Mouse (Mus musculus): ENCODE data around the gene Dact2. TPM values are rescaled to one million over a fixed set of nuclear protein-coding genes. Genes with fewer than 3 reads are reported as not detected.

Gene Dact2
- total and polyA plus RNA-seq, 3 experiments, result not detected

DNA sequence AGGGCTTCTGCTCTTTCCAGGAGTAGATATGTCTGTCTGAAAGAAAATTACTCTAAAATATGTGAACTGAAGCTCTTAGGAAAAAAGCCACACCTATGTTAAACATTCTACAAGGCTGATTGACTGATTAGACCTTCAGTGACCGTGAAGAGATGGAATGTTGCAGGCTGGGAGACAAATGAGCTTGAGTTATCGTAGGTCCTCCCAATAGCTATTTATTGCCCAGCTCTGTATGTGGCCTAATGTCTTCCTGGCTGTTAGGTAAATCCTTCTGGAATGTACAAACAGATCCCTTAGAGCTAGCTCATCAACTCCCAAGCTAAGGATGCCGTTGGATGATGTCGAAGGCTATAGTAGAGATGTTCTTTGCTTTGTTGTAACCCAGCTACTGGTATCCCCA is 11.7 kb downstream of the Dact2 start:
- H3K9me3 ChIP-seq (replicated peaks; ENCODE audit: insufficient read depth, low read length), result no peaks in the 10 kb centered on the region
- DNase-seq (ENCODE audit: low read depth, low spot score), result no peak
- H3K27ac ChIP-seq (ENCODE audit: control insufficient read depth, low read depth, low read length), result no peak overlapping the region
- H3K27me3 ChIP-seq (ENCODE audit: control insufficient read depth in 1 of 2, insufficient read depth in 2 of 2, low read length in 2 of 2), result no peaks in the 10 kb centered on the region
- H3K79me2 ChIP-seq (ENCODE audit: control insufficient read depth, insufficient read depth, low read length, poor library complexity), result no peaks in the 10 kb centered on the region
- H3K4me1 ChIP-seq (ENCODE audit: control insufficient read depth in 1 of 2, insufficient read depth in 2 of 2, low read length in 2 of 2), result no peaks in the 10 kb centered on the region
- no peaks in the 10 kb centered on the region for H3K36me3 ChIP-seq (ENCODE audit: control insufficient read depth in 1 of 2, insufficient read depth in 2 of 2, low read length in 2 of 2)
- H3K4me3 ChIP-seq (ENCODE audit: control insufficient read depth in 1 of 2, insufficient read depth in 1 of 2, low read depth in 2 of 2, low read length in 2 of 2), result no peak overlapping the region
- TF ChIP-seq CTCF (IDR thresholded peaks at IDR 0.05 in 2 of 3, conservative IDR thresholded peaks at IDR 0.05 in 1 of 3; ENCODE audit: control insufficient read depth in 1 of 3, insufficient read depth in 1 of 3, low read depth in 2 of 3, low read length in 3 of 3, poor library complexity in 1 of 3, severe bottlenecking in 1 of 3), result no peak
- H3K9ac ChIP-seq (ENCODE audit: control insufficient read depth, low read depth, low read length, poor library complexity, severe bottlenecking), result no peak overlapping the region

GRCm38 (mm10) chr17:14188455-14188854 is 15.6 kb downstream of the Dact2 start:
- Histone ChIP-seq H3K9ac (ENCODE audit: control insufficient read depth, low read depth, low read length, poor library complexity, severe bottlenecking) (no peak overlapping the region), H3K4me1 (ENCODE audit: control insufficient read depth in 1 of 2, insufficient read depth in 2 of 2, low read length in 2 of 2) (no peaks in the 10 kb centered on the region), H3K27ac (ENCODE audit: control insufficient read depth, low read depth, low read length) (no peak overlapping the region), H3K9me3 (replicated peaks; ENCODE audit: insufficient read depth, low read length) (no peaks in the 10 kb centered on the region), H3K4me3 (ENCODE audit: control insufficient read depth in 1 of 2, insufficient read depth in 1 of 2, low read depth in 2 of 2, low read length in 2 of 2) (no peak overlapping the region), H3K36me3 (ENCODE audit: control insufficient read depth in 1 of 2, insufficient read depth in 2 of 2, low read length in 2 of 2) (no peaks in the 10 kb centered on the region), H3K79me2 (ENCODE audit: control insufficient read depth, insufficient read depth, low read length, poor library complexity) (no peaks in the 10 kb centered on the region), H3K27me3 (ENCODE audit: control insufficient read depth in 1 of 2, insufficient read depth in 2 of 2, low read length in 2 of 2) (no peaks in the 10 kb centered on the region)
- no peak for DNase-seq (ENCODE audit: low read depth, low spot score)
- TF ChIP-seq MYC (IDR thresholded peaks at IDR 0.05; ENCODE audit: low read depth, low read length) (no peak), JUND (IDR thresholded peaks at IDR 0.05; ENCODE audit: low read depth, low read length) (no peak), MXI1 (IDR thresholded peaks at IDR 0.05; ENCODE audit: low read depth, low read length) (no peak)

GRCm38 (mm10) chr17:14187096-14187495 is 17.0 kb downstream of the Dact2 start:
- Histone ChIP-seq H3K36me3 (ENCODE audit: control insufficient read depth in 1 of 2, insufficient read depth in 2 of 2, low read length in 2 of 2) (no peaks in the 10 kb centered on the region), H3K9ac (ENCODE audit: control insufficient read depth, low read depth, low read length, poor library complexity, severe bottlenecking) (no peak overlapping the region), H3K4me1 (ENCODE audit: control insufficient read depth in 1 of 2, insufficient read depth in 2 of 2, low read length in 2 of 2) (no peaks in the 10 kb centered on the region), H3K9me3 (replicated peaks; ENCODE audit: insufficient read depth, low read length) (no peaks in the 10 kb centered on the region), H3K4me3 (ENCODE audit: control insufficient read depth in 1 of 2, insufficient read depth in 1 of 2, low read depth in 2 of 2, low read length in 2 of 2) (no peak overlapping the region), H3K27ac (ENCODE audit: control insufficient read depth, low read depth, low read length) (no peak overlapping the region), H3K79me2 (ENCODE audit: control insufficient read depth, insufficient read depth, low read length, poor library complexity) (no peaks in the 10 kb centered on the region), H3K27me3 (ENCODE audit: control insufficient read depth in 1 of 2, insufficient read depth in 2 of 2, low read length in 2 of 2) (no peaks in the 10 kb centered on the region)
- DNase-seq (ENCODE audit: low read depth, low spot score), result no peak
- TF ChIP-seq JUND (IDR thresholded peaks at IDR 0.05; ENCODE audit: low read depth, low read length) (no peak), MAZ (IDR thresholded peaks at IDR 0.05; ENCODE audit: low read depth, low read length) (no peak), E2F4 (IDR thresholded peaks at IDR 0.05; ENCODE audit: borderline replicate concordance, low read depth, low read length) (no peak), MAFK (IDR thresholded peaks at IDR 0.05; ENCODE audit: borderline replicate concordance, low read depth, low read length) (no peak), MYC (IDR thresholded peaks at IDR 0.05; ENCODE audit: low read depth, low read length) (no peak), HCFC1 (IDR thresholded peaks at IDR 0.05; ENCODE audit: low read depth, low read length) (no peak), GATA1 (IDR thresholded peaks at IDR 0.05; ENCODE audit: low read depth, low read length) (no peak), POLR2A (IDR thresholded peaks at IDR 0.05; ENCODE audit: control insufficient read depth in 1 of 2, insufficient read depth in 1 of 2, low read depth in 1 of 2, low read length in 2 of 2, poor library complexity in 1 of 2) (no peak), NELFE (IDR thresholded peaks at IDR 0.05; ENCODE audit: low read depth, low read length) (no peak)
